Mouse (Mus musculus) forebrain, embryonic 14.5 days (tissue): ENCODE results near the gene Plpp4. TPM values are rescaled to one million over a fixed set of nuclear protein-coding genes. Genes with fewer than 3 reads are reported as not detected.

Experiments used
- ATAC-seq: fragments of 200-750 bp; cut with Nextera tagmentation; 2 replicates; pipeline ENCODE4 v1.8.0; 2017; ENCODE audit warnings: mild to moderate bottlenecking, moderate library complexity
- DNase-seq: peaks from one replicate; pipeline ENCODE4 v3.0.0-alpha.2; 2015; ENCODE audit warnings: low spot score
- H3K27ac ChIP-seq: fragments of 300-500 bp; sonication (generic); 2 replicates; pipeline ENCODE4 v1.5.1; 2014; ENCODE audit warnings: low read depth, mild to moderate bottlenecking, control low read depth, low read length, moderate library complexity
- H3K27me3 ChIP-seq: fragments of 300-500 bp; sonication (generic); replicated peaks from 2 replicates; pipeline ENCODE4 v1.6.1; 2014; ENCODE audit warnings: low read length, control low read depth, mixed read lengths; ENCODE audit not compliant: control insufficient read depth, insufficient read depth
- H3K36me3 ChIP-seq: fragments of 300-500 bp; sonication (generic); 2 replicates; pipeline ENCODE4 v1.6.1; 2014; ENCODE audit warnings: low read length, control low read depth; ENCODE audit not compliant: control insufficient read depth, insufficient read depth
- H3K4me1 ChIP-seq: fragments of 300-500 bp; sonication (generic); 2 replicates; pipeline ENCODE4 v1.6.1; 2014; ENCODE audit warnings: antibody characterized with exemption, low read length, control low read depth; ENCODE audit not compliant: control insufficient read depth, insufficient read depth
- H3K4me2 ChIP-seq: fragments of 300-500 bp; sonication (generic); 2 replicates; pipeline ENCODE4 v1.6.1; 2014; ENCODE audit warnings: mild to moderate bottlenecking, control low read depth, low read length
- H3K4me3 ChIP-seq: fragments of 300-500 bp; sonication (generic); 2 replicates; pipeline ENCODE4 v1.5.1; 2014; ENCODE audit warnings: low read depth, low read length, control low read depth
- H3K9ac ChIP-seq: fragments of 300-500 bp; sonication (generic); 2 replicates; pipeline ENCODE4 v1.6.1; 2014; ENCODE audit warnings: mild to moderate bottlenecking, low read length, control low read depth, moderate library complexity
- H3K9me3 ChIP-seq: fragments of 300-500 bp; sonication (generic); replicated peaks from 2 replicates; pipeline ENCODE4 v1.6.1; 2016; ENCODE audit warnings: low read length, control low read depth, mixed read lengths; ENCODE audit not compliant: control insufficient read depth
- WGBS: fragments of 180-500 bp; shearing (Covaris S2); extraction: QIAGEN DNeasy Blood & Tissue Kit; methylation state at CpG from one replicate; pipeline ENCODE4 v1.1.7; 2014; 5-methylcytosine and 5-hydroxymethylcytosine counted together
- polyA plus RNA-seq: library from polyadenylated mRNA; unstranded; fragments of >200 nt; fragmentation: Nextera tagmentation; extraction: Ambion mirVana; gene quantifications from 2 replicates; pipeline ENCODE4 v1.2.1, GENCODE M21; 2014

The Plpp4 gene
- polyA plus RNA-seq, 1 experiment from 2014 or later, result 2.4 TPM

- H3K4me3 ChIP-seq, result no peak overlapping the region
- WGBS, result 34% methylated on average over 7 of the region's 7 CpGs
- no peak for ATAC-seq
- H3K4me2 ChIP-seq, result no peak overlapping the region
- DNase-seq, result peak; percentile 64
- H3K27me3 ChIP-seq, result peaks cover 11% of the 10 kb centered on the region
- no peak overlapping the region for H3K27ac ChIP-seq
- no peaks in the 10 kb centered on the region for H3K36me3 ChIP-seq
- peaks cover 19% of the 10 kb centered on the region for H3K4me1 ChIP-seq
- no peaks in the 10 kb centered on the region for H3K9me3 ChIP-seq
- no peak overlapping the region for H3K9ac ChIP-seq
Measured at GRCm38 (mm10) chr7:129406069-129406468, 149.2 kb downstream of the Plpp4 start.

GRCm38 (mm10) chr7:129412695-129413094 is 155.9 kb downstream of the Plpp4 start:
- Histone ChIP-seq H3K4me1 (peaks cover 5% of the 10 kb centered on the region; the same call in 1 of the 2 replicates), H3K4me3 (no peak overlapping the region), H3K27me3 (0 out of 2 replicates have a peak, but pooled peaks cover 3% of the 10 kb centered on the region), H3K9ac (no peak overlapping the region), H3K9me3 (no peaks in the 10 kb centered on the region), H3K27ac (no peak overlapping the region), H3K36me3 (no peaks in the 10 kb centered on the region), H3K4me2 (no peak overlapping the region)
- DNase-seq (no peak), ATAC-seq (no peak)
- 36% methylated on average over 2 of the region's 2 CpGs for WGBS

GRCm38 (mm10) chr7:129415179-129415578 is 158.3 kb downstream of the Plpp4 start:
- Histone ChIP-seq H3K9me3 (no peaks in the 10 kb centered on the region), H3K4me2 (no peak overlapping the region), H3K27me3 (no peaks in the 10 kb centered on the region), H3K4me1 (peaks cover 2% of the 10 kb centered on the region; the same call in 1 of the 2 replicates), H3K4me3 (no peak overlapping the region), H3K27ac (no peak overlapping the region), H3K9ac (no peak overlapping the region), H3K36me3 (no peaks in the 10 kb centered on the region)
- ATAC-seq (no peak), DNase-seq (no peak)
- 35% methylated on average over 4 of the region's 4 CpGs for WGBS

GRCm38 (mm10) chr7:129421181-129421580 is 164.3 kb downstream of the Plpp4 start:
- ATAC-seq (no peak), DNase-seq (no peak)
- H3K4me2 ChIP-seq, result no peak overlapping the region
- no peaks in the 10 kb centered on the region for H3K27me3 ChIP-seq
- H3K9ac ChIP-seq, result no peak overlapping the region
- no peaks in the 10 kb centered on the region for H3K9me3 ChIP-seq
- 48% methylated on average over 1 of the region's 1 CpGs for WGBS
- H3K36me3 ChIP-seq, result no peaks in the 10 kb centered on the region
- H3K27ac ChIP-seq, result no peak overlapping the region
- no peaks in the 10 kb centered on the region for H3K4me1 ChIP-seq
- H3K4me3 ChIP-seq, result no peak overlapping the region

- ATAC-seq, result no peak
- no peaks in the 10 kb centered on the region for H3K4me1 ChIP-seq
Measured at GRCm38 (mm10) chr7:129425554-129425953, 168.7 kb downstream of the Plpp4 start.

GRCm38 (mm10) chr7:129428794-129429193 is 172.0 kb downstream of the Plpp4 start:
- H3K36me3 ChIP-seq, result no peaks in the 10 kb centered on the region
- H3K4me1 ChIP-seq, result no peaks in the 10 kb centered on the region
- H3K4me2 ChIP-seq, result no peak overlapping the region
- 56% methylated on average over 4 of the region's 4 CpGs for WGBS
- ATAC-seq, result no peak
- no peak overlapping the region for H3K4me3 ChIP-seq
- no peak overlapping the region for H3K27ac ChIP-seq
- no peak overlapping the region for H3K9ac ChIP-seq
- H3K9me3 ChIP-seq, result no peaks in the 10 kb centered on the region
- H3K27me3 ChIP-seq, result no peaks in the 10 kb centered on the region
- no peak for DNase-seq

More at GRCm38 (mm10) chr7:129425554-129425953, 168.7 kb downstream of the Plpp4 start:
- H3K9ac ChIP-seq, result no peak overlapping the region
- H3K27ac ChIP-seq, result no peak overlapping the region
- 26% methylated on average over 2 of the region's 2 CpGs for WGBS
- H3K27me3 ChIP-seq, result no peaks in the 10 kb centered on the region
- H3K4me2 ChIP-seq, result no peak overlapping the region
- H3K9me3 ChIP-seq, result no peaks in the 10 kb centered on the region
- H3K36me3 ChIP-seq, result no peaks in the 10 kb centered on the region
- no peak overlapping the region for H3K4me3 ChIP-seq
- peak; percentile 38 for DNase-seq

- DNase-seq, result no peak
- WGBS, result 27% methylated on average over 3 of the region's 3 CpGs
Measured at GRCm38 (mm10) chr7:129429903-129430302, 173.1 kb downstream of the Plpp4 start.

More at GRCm38 (mm10) chr7:129429903-129430302, 173.1 kb downstream of the Plpp4 start:
- Histone ChIP-seq H3K9me3 (no peaks in the 10 kb centered on the region), H3K27me3 (no peaks in the 10 kb centered on the region), H3K4me2 (no peak overlapping the region), H3K36me3 (no peaks in the 10 kb centered on the region), H3K4me3 (no peak overlapping the region), H3K27ac (no peak overlapping the region), H3K9ac (no peak overlapping the region), H3K4me1 (no peaks in the 10 kb centered on the region)
- ATAC-seq, result no peak
